Mouse (Mus musculus) cerebellum, adult 18-20 months (tissue): Measurements from ENCODE around the gene Krtap26-1.

Source experiments
- DNase-seq, 2 experiments: peaks; one replicate each; pipeline ENCODE4 v3.0.0; 2021

Gene Krtap26-1

GRCm38 (mm10) chr16:88647358-88647846 is at the start of gene Krtap26-1:
Gene Krtap26-1, minus strand, starts transcription at chr16:88647796.
- no peak for DNase-seq

- no peak for DNase-seq
Measured at GRCm38 (mm10) chr16:88696256-88696655, 48.7 kb upstream of the Krtap26-1 start.

GRCm38 (mm10) chr16:88681282-88681681 is 33.7 kb upstream of the Krtap26-1 start:
- DNase-seq, result no peak

- DNase-seq, result no peak
Measured at GRCm38 (mm10) chr16:88679099-88679498, 31.5 kb upstream of the Krtap26-1 start.

GRCm38 (mm10) chr16:88671571-88671970 is 24.0 kb upstream of the Krtap26-1 start, which contains the start of gene Krtap27-1:
Gene Krtap27-1, minus strand, starts transcription at chr16:88671671.
- DNase-seq, result no peak

GRCm38 (mm10) chr16:88657426-88657825 is 9.8 kb upstream of the Krtap26-1 start:
- DNase-seq, result no peak

- no peak for DNase-seq
Measured at GRCm38 (mm10) chr16:88651952-88652351, 4.4 kb upstream of the Krtap26-1 start.

- DNase-seq, result no peak
Measured at GRCm38 (mm10) chr16:88651082-88651481, 3.5 kb upstream of the Krtap26-1 start.

- DNase-seq, result no peak
Measured at GRCm38 (mm10) chr16:88646366-88647111, 1.1 kb downstream of the Krtap26-1 start.

- DNase-seq, result no peak
Measured at GRCm38 (mm10) chr16:88640053-88640452, 7.5 kb downstream of the Krtap26-1 start.

- peak in 1 of 2 experiments; percentile 3 for DNase-seq
Measured at GRCm38 (mm10) chr16:88635142-88635541, 12.5 kb downstream of the Krtap26-1 start.

- DNase-seq, result no peak
Measured at GRCm38 (mm10) chr16:88631474-88631873, 16.1 kb downstream of the Krtap26-1 start.

GRCm38 (mm10) chr16:88627566-88627965 is 20.0 kb downstream of the Krtap26-1 start, which contains the start of gene 2310079G19Rik:
Gene 2310079G19Rik, minus strand, starts transcription at chr16:88627666.
- no peak for DNase-seq

- no peak for DNase-seq
Measured at GRCm38 (mm10) chr16:88612712-88613111, 34.9 kb downstream of the Krtap26-1 start.

- DNase-seq, result no peak
Measured at GRCm38 (mm10) chr16:88611922-88612321, 35.7 kb downstream of the Krtap26-1 start, which contains the start of gene Krtap24-1. Gene Krtap24-1, minus strand, starts transcription at chr16:88612279.

- DNase-seq, result no peak
Measured at GRCm38 (mm10) chr16:88604570-88604969, 43.0 kb downstream of the Krtap26-1 start.

GRCm38 (mm10) chr16:88602464-88602863 is 45.1 kb downstream of the Krtap26-1 start:
- DNase-seq, result no peak

- DNase-seq, result no peak
Measured at GRCm38 (mm10) chr16:88600303-88600702, 47.3 kb downstream of the Krtap26-1 start.

GRCm38 (mm10) chr16:88599504-88600237 is 47.9 kb downstream of the Krtap26-1 start:
- DNase-seq, result no peak
